Mouse (Mus musculus) erythroblast, embryonic 14.5 days (primary cell): Measurements from ENCODE around the gene Mmd2.

ENCODE experiments used
- GATA1 ChIP-seq: IDR thresholded peaks from 2 replicates; pipeline ENCODE4 v1.6.1; 2012; ENCODE audit warnings: low read length, inconsistent platforms, mixed read lengths
- TAL1 ChIP-seq: IDR thresholded peaks from 3 replicates; pipeline ENCODE4 v1.6.1; 2012; ENCODE audit warnings: low read length, inconsistent platforms, mixed read lengths

- TF ChIP-seq GATA1 (no peak), TAL1 (no peak)
Observed at GRCm38 (mm10) chr5:142628726-142629662, 20.4 kb upstream of the Mmd2 start.
